Mouse (Mus musculus) embryonic fibroblast, embryonic 13.5 days (primary cell): ENCODE data around the gene Pnpo. TPM values are rescaled to one million over a fixed set of nuclear protein-coding genes. Genes with fewer than 3 reads are reported as not detected.
A peak's percentile ranks its signal among the peaks of the same experiment; 100 is the strongest.

ENCODE experiments used
- H3K27ac ChIP-seq: 2 replicates; pipeline ENCODE4 v1.5.1; 2012; ENCODE audit warnings: low read length, control low read depth, inconsistent platforms; ENCODE audit not compliant: insufficient read depth
- H3K4me1 ChIP-seq: 2 replicates; pipeline ENCODE4 v1.6.1; 2011; ENCODE audit warnings: low read length; ENCODE audit not compliant: control insufficient read depth, insufficient read depth
- H3K4me3 ChIP-seq: 2 replicates; pipeline ENCODE4 v1.5.1; 2011; ENCODE audit warnings: mild to moderate bottlenecking, control low read depth, low read length; ENCODE audit not compliant: insufficient read depth
- CTCF ChIP-seq: IDR thresholded peaks from 2 replicates; pipeline ENCODE4 v1.5.1; 2011; ENCODE audit warnings: mild to moderate bottlenecking, control low read depth, low read length, moderate library complexity, borderline replicate concordance; ENCODE audit not compliant: insufficient read depth
- POLR2A ChIP-seq: IDR thresholded peaks from 2 replicates; pipeline ENCODE4 v1.6.1; 2011; ENCODE audit warnings: low read depth, mild to moderate bottlenecking, control low read depth, low read length, moderate library complexity
- polyA plus RNA-seq: library from polyadenylated mRNA; stranded (reverse); fragments of >200 nt; gene quantifications from 2 replicates; pipeline ENCODE4 v1.2.4, GENCODE M21; 2011; ENCODE audit warnings: low read depth; ENCODE audit not compliant: missing spikeins, insufficient read length

The Pnpo gene
- polyA plus RNA-seq, 1 experiment: 6.8 TPM

- Histone ChIP-seq H3K4me3 (no peak overlapping the region), H3K4me1 (no peaks in the 10 kb centered on the region), H3K27ac (no peak overlapping the region)
- no peak for TF ChIP-seq CTCF
Observed at GRCm38 (mm10) chr11:96957061-96957805, 13.4 kb upstream of the Pnpo start.

DNA sequence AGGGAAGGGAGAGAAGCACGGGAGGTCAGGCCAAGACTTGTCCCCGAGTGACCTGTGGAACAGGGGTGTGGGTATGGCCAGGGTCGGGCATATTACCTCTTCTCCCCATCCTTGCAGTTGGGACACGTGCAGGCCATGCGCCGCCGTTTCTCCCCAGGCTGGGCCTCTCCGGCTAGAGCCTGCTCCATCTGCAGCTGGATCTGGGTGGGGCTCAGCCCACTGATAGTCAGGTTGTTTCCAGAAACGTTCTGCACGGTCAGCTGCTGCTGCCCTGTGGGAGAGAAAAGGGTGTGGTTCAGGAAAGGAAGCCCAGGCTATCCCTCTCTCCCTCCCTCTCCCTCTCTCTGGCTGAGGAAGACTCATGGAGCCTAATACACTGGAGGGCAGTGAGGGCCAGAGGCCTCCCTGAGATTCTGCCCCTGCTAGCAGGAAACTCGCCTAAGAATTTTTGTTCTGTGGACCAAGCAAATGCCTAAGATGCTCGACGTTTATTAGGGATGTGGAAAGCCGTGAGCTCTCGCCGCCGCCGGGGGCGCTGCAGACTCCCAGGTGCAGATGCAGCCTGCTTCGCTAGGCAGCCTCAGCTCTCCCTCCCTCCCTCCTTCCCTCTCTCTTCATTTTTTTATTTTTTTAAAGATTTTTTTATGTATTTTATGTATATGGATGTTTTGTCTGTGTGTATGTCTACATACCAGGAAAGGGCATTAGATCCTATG is 12.4 kb upstream of the Pnpo start:
- no peak overlapping the region for H3K27ac ChIP-seq
- H3K4me1 ChIP-seq: no peaks in the 10 kb centered on the region
- TF ChIP-seq CTCF (peak; percentile 57), POLR2A (no peak)
- no peak overlapping the region for H3K4me3 ChIP-seq

DNA sequence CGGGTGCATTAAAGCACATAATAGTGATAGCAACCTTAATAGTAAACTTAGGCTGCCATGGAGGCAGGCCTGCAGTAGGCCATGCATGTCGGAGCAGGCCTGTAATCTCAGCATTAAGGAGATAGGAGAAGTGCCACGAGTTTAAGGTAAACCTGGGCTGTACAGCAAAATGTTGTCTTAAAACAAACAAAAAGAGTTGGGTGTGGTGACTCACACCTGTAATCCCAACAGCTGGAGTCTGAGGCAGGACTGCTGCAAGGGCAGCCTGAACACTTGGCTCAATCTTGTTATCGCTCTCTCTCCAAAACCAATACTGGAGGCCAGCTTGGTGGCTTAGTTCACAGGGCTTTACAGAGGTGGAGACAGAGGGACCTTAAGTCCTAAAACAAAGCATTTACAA is 11.3 kb upstream of the Pnpo start:
- Histone ChIP-seq H3K27ac (no peak overlapping the region), H3K4me1 (no peaks in the 10 kb centered on the region), H3K4me3 (no peak overlapping the region)
- TF ChIP-seq CTCF (no peak), POLR2A (no peak)

DNA sequence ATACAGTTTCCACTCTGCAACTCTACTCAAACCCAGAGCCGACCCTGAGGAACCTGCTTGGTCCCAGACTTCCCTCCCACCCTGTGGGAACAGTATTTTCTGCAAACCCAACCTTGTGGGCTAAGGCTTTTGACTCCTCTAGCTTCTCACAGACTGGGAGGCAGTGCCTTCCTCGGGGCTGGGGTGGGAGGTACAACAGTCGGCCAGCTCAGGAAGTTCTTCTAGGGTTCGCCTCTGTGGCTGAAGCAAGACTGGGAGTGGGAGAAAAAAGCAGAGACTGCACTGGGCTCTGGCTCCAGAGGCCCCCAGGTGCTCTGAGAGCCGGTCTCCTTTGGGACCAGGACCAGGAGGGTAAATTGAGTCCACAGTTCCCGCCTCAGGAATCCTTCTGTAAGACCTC is 9.1 kb upstream of the Pnpo start:
- no peaks in the 10 kb centered on the region for H3K4me1 ChIP-seq
- TF ChIP-seq CTCF (no peak), POLR2A (no peak)
- no peak overlapping the region for H3K4me3 ChIP-seq
- H3K27ac ChIP-seq: no peak overlapping the region

GRCm38 (mm10) chr11:96952426-96952825 is 8.6 kb upstream of the Pnpo start:
- Histone ChIP-seq H3K27ac (no peak overlapping the region), H3K4me1 (no peaks in the 10 kb centered on the region), H3K4me3 (no peak overlapping the region)
- TF ChIP-seq POLR2A: no peak
- TF ChIP-seq CTCF: no peak

DNA sequence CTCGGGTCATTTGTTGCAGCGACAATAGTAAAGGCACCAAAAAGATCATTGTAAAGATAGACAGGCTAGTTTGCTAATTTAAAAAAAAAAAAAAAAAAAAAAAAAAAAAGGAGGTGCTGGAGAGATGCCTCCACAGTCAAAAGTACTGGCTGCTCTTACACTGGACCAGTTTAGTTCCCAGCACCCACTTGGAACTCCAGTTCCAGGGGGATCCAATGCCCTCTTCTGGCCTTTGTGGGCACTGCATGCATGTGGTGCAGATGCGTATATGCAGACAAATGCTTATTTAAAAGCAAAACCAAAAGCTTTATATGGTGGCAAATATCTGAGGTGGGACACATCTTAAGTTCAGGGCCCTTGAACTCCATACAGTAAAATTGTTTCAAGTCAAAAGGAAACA is 7.0 kb upstream of the Pnpo start:
- no peak overlapping the region for H3K27ac ChIP-seq
- H3K4me1 ChIP-seq: no peaks in the 10 kb centered on the region
- H3K4me3 ChIP-seq: no peak overlapping the region
- no peak for TF ChIP-seq CTCF
- no peak for TF ChIP-seq POLR2A

GRCm38 (mm10) chr11:96947849-96948248 is 4.1 kb upstream of the Pnpo start:
- Histone ChIP-seq H3K27ac (no peak overlapping the region), H3K4me3 (no peak overlapping the region), H3K4me1 (no peaks in the 10 kb centered on the region)
- TF ChIP-seq POLR2A (no peak), CTCF (no peak)

DNA sequence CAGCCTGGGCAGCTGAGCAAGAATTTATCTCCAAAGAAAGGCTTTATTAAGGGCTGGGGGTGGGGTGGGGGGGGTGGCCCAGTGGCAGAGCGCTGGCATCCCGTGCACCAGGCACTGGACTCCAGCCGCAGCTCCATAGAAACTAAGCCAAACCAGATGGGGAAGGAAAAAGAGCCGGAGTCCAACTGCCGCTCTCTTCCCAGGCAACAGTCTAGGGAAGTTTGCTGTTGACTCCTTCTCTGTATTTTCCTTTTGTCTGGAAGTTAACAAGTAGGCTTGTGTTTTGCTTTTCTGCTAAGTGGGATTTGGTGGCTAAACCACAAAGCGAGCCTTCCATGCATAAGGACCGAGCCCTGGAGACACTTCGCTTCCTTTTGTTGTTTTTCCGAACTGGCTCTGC is 2.7 kb upstream of the Pnpo start:
- TF ChIP-seq CTCF: no peak
- no peak for TF ChIP-seq POLR2A
- no peak overlapping the region for H3K4me3 ChIP-seq
- H3K27ac ChIP-seq: no peak overlapping the region
- H3K4me1 ChIP-seq: no peaks in the 10 kb centered on the region

DNA sequence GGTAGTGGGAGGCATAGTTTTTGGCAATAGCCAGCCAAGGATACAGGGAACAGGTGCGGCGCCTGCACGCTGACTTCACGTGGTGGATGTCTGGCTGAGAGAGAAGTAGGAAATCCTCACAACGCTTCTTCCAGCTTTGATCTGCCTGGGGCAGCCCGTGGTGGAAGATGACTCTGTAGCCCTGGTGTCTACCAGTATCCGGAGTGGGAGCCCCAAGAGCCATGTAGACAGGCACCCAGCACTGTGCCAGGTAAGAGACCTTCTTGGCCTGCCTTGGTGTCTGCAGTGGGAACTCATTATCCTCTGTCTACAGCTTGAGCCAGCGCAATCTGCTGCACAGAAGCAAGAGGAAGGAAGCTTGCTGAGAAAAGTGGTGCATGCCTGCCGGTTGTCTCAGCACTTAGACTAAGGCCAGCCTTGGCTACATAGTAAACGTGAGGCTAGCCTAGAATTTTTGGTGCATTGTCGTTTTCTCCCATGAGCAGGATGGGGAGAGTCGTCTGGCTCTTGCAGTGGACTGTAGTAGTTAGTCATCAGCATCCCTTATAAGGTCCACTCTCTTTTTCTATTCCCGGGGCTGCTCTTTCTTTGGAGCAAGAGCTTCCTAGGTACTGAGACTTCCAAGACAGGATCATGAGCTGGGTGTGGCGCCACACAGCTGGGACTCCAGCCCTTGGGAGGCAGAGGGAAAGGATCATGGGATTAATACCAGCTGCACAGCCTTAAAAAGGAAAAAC is 1.2 kb upstream of the Pnpo start:
- no peak overlapping the region for H3K4me3 ChIP-seq
- TF ChIP-seq POLR2A (no peak), CTCF (no peak)
- H3K27ac ChIP-seq: no peak overlapping the region
- no peaks in the 10 kb centered on the region for H3K4me1 ChIP-seq

GRCm38 (mm10) chr11:96941989-96942590 is 1.7 kb downstream of the Pnpo start:
- TF ChIP-seq CTCF (no peak), POLR2A (no peak)
- Histone ChIP-seq H3K4me3 (no peak overlapping the region), H3K4me1 (no peaks in the 10 kb centered on the region), H3K27ac (no peak overlapping the region)
